Mouse (Mus musculus): ENCODE results near the gene Itpk1. TPM values are rescaled to one million over a fixed set of nuclear protein-coding genes. Genes with fewer than 3 reads are reported as not detected.
A peak's percentile ranks its signal among the peaks of the same experiment; 100 is the strongest.

Gene Itpk1
- polyA plus RNA-seq, 1 experiment from 2014 or later = 39.1 TPM

DNA sequence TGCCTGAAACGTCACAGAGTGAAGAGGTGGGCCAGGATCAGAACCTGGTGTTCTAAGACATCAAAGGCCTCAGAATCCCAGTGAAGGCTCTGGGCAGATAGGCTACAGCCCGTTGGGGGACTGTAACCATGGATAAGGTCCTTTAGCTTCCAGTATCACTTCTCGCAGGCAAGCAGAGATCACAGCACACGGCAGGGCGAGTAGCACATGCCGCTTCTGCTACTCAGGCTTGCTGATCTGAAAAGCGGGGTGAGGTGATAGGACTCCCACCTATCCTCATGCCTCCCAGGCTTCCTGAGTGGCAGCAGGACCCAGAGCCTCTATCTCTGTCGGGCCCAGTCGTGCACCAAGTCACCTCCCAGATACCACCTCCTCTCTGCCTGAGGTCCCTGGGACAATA lies 133.1 kb downstream of the Itpk1 start:
- H3K4me3 ChIP-seq (replicated peaks) = no peak overlapping the region
- peaks cover 13% of the 10 kb centered on the region for H3K36me3 ChIP-seq
- no peak for ATAC-seq
- no peak overlapping the region for H3K27ac ChIP-seq
- H3K4me1 ChIP-seq (replicated peaks) = no peaks in the 10 kb centered on the region
- no peaks in the 10 kb centered on the region for H3K27me3 ChIP-seq (replicated peaks)
- no peaks in the 10 kb centered on the region for H3K9me3 ChIP-seq
- H3K4me2 ChIP-seq (replicated peaks) = no peak overlapping the region
- no peak overlapping the region for H3K9ac ChIP-seq
- 87% methylated on average over 9 of the region's 9 CpGs for WGBS

DNA sequence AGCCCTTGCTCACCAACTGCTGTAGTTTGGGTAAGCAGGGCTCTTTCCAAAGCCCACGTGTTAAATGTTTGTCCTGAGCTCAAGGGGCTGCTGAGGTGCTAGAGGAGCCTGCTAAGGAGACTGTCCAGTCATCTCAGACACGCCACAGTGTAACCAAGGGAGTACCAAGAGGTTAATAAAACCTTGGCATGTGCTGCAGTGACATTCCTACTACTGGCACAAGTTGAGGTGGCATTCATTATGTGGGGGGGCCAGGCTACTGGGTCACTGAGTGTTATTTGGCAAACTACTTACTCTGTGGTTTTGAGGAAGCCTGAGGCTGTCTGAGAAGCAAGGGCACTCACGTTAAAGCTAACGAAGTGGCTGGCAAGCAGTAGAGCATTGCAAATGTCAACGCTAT lies 134.0 kb downstream of the Itpk1 start:
- no peak overlapping the region for H3K9ac ChIP-seq
- WGBS = 82% methylated on average over 5 of the region's 5 CpGs
- no peak for ATAC-seq
- H3K4me3 ChIP-seq (replicated peaks) = no peak overlapping the region
- H3K27ac ChIP-seq = no peak overlapping the region
- no peaks in the 10 kb centered on the region for H3K27me3 ChIP-seq (replicated peaks)
- no peaks in the 10 kb centered on the region for H3K9me3 ChIP-seq
- no peaks in the 10 kb centered on the region for H3K4me1 ChIP-seq (replicated peaks)
- H3K36me3 ChIP-seq = peaks cover 13% of the 10 kb centered on the region
- H3K4me2 ChIP-seq (replicated peaks) = no peak overlapping the region

DNA sequence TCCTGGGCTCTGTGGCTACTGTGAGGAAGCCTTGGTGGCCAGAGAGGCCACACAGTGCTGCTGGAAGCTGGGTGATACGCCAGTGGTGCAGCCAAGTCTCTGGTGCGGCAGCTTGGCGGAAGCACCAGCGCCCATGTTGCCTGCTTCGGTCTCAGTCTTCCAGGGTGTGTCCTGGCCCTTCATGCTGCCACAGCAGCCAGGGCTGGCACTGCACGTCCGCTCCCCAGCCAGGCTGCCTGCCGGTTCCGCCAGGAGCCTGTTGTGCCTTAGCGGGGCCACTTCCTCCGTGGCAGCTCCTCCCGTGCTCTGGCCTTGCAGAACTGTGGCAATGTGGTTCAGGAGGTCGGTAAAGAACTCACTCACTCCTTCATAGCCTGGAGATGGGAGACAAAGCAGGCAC lies 134.6 kb downstream of the Itpk1 start:
- Histone ChIP-seq H3K4me3 (replicated peaks) (no peak overlapping the region), H3K9ac (no peak overlapping the region), H3K36me3 (peaks cover 13% of the 10 kb centered on the region), H3K27me3 (replicated peaks) (no peaks in the 10 kb centered on the region), H3K9me3 (no peaks in the 10 kb centered on the region), H3K27ac (no peak overlapping the region), H3K4me1 (replicated peaks) (no peaks in the 10 kb centered on the region), H3K4me2 (replicated peaks) (no peak overlapping the region)
- WGBS = 91% methylated on average over 13 of the region's 13 CpGs
- no peak for ATAC-seq

DNA sequence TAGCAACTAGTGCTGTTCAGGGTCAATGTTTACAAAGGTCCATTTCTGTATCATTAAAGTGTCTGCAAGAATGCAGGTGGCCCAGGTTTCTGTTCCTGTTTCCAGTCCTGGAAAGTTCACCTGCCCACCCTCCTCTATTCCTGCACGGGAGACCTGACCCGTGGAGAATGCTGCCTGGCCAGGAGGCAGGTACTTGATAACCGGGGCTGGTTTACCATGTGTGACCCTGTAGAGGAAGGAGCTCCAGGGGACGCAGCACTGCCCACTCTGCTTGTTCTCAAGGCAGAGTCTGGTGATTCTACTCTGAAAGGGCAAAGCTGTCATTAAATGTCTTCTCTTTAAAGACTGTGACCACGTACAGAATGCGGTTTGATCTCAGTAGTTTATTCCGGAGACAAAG lies 136.5 kb downstream of the Itpk1 start:
- Histone ChIP-seq H3K4me1 (replicated peaks) (no peaks in the 10 kb centered on the region), H3K27me3 (replicated peaks) (no peaks in the 10 kb centered on the region), H3K36me3 (peaks cover 7% of the 10 kb centered on the region; the same call in 1 of the 2 replicates), H3K9me3 (no peaks in the 10 kb centered on the region), H3K4me2 (replicated peaks) (no peak overlapping the region), H3K27ac (no peak overlapping the region), H3K9ac (no peak overlapping the region), H3K4me3 (replicated peaks) (no peak overlapping the region)
- WGBS = 75% methylated on average over 7 of the region's 7 CpGs
- no peak for ATAC-seq

DNA sequence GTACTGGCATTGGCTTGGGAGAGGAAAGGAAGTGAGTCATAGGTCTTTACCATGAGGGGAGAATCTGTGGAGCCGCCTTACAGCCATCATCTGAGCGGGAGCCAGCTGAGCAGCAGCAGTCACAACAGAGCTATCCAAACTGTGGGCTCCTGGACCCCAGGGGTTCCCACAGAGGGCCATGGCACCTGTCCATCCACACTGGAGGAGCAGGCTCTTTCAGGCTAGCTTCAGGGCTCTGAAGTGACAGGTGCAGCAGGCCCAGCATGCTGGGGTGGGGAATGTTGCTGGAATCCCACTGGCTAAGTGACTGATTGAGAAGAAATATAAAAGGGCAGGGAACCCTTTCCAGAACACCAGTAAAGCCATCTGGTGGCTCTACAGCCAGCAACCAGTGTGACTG lies 137.8 kb downstream of the Itpk1 start:
- Histone ChIP-seq H3K9me3 (no peaks in the 10 kb centered on the region), H3K27ac (no peak overlapping the region), H3K4me3 (replicated peaks) (no peak overlapping the region), H3K4me2 (replicated peaks) (no peak overlapping the region), H3K27me3 (replicated peaks) (no peaks in the 10 kb centered on the region), H3K9ac (no peak overlapping the region), H3K4me1 (replicated peaks) (no peaks in the 10 kb centered on the region), H3K36me3 (0 out of 2 replicates have a peak, but pooled peaks cover 3% of the 10 kb centered on the region)
- ATAC-seq = no peak
- WGBS = 61% methylated on average over 2 of the region's 2 CpGs

DNA sequence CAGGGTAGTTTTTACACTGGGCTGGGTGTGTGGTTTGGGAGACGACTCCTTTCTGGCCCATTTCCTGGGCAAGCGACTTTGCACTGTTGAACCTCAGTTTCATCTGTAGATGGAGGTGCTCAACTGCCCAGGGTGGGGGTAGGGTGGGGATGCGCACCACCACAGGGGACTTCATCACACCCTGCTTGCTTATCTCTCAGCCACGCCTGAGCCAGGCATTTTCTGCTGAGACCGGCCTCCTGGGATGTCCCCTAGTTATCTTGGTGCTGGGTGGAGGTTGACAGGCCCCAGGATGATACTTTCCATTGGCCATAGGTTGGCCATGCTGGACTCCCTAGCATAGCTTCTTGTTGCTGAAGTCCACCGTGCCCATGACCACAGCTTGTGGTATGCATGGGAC lies 139.6 kb downstream of the Itpk1 start:
- WGBS = 67% methylated on average over 6 of the region's 6 CpGs
- Histone ChIP-seq H3K4me2 (replicated peaks) (no peak overlapping the region), H3K36me3 (0 out of 2 replicates have a peak, but pooled peaks cover 2% of the 10 kb centered on the region), H3K27ac (no peak overlapping the region), H3K9ac (no peak overlapping the region), H3K4me3 (replicated peaks) (no peak overlapping the region), H3K9me3 (no peaks in the 10 kb centered on the region), H3K4me1 (replicated peaks) (no peaks in the 10 kb centered on the region), H3K27me3 (replicated peaks) (no peaks in the 10 kb centered on the region)
- peak; percentile 48 for ATAC-seq

DNA sequence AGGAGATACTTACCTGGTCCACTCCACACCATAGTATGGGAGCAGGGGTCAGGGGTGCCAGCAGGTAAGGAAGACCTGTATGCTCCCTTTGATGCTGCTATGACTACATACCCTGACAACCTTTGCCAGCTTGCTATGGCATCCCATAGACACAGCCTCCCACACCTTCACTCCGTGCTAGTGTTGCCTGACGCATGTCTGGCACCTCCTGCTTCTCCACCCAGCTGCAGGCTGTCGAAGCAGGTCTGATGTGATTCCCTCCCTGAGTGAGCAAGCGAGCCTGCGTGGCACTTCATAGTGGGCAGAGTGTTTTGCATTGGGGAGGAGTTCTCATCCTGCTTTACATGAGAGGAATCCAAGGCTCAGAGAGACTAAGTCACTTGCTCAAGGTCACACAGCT lies 147.4 kb downstream of the Itpk1 start:
- H3K27me3 ChIP-seq (replicated peaks) = peaks cover 26% of the 10 kb centered on the region
- ATAC-seq = no peak
- 0 out of 2 replicates have a peak, but pooled peaks cover 4% of the 10 kb centered on the region for H3K4me1 ChIP-seq (replicated peaks)
- no peak overlapping the region for H3K27ac ChIP-seq
- WGBS = 80% methylated on average over 5 of the region's 5 CpGs
- no peaks in the 10 kb centered on the region for H3K9me3 ChIP-seq
- no peak overlapping the region for H3K4me2 ChIP-seq (replicated peaks)
- H3K9ac ChIP-seq = no peak overlapping the region
- H3K36me3 ChIP-seq = no peaks in the 10 kb centered on the region
- no peak overlapping the region for H3K4me3 ChIP-seq (replicated peaks)

DNA sequence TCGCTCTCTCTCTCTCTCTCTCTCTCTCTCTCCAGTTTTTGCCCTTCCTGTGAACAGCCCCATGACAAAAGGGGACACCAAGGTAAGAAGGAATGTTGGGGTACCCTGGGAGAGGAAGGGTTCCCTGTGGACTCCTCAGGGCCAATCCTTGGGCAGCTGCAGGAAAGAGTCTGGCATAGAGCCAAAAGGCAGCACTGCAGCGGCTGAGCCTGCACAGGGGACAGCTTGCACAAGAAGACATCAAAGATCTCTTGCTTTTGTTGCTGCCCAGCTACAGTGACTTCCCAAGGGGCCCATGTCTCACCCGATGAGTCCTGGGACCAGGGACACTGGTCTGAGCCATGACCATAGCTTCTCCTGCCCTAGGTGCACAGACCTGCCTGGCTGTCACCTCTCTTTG lies 148.9 kb downstream of the Itpk1 start:
- ATAC-seq = no peak
- Histone ChIP-seq H3K9ac (no peak overlapping the region), H3K4me1 (replicated peaks) (0 out of 2 replicates have a peak, but pooled peaks cover 4% of the 10 kb centered on the region), H3K4me3 (replicated peaks) (no peak overlapping the region), H3K4me2 (replicated peaks) (no peak overlapping the region), H3K36me3 (no peaks in the 10 kb centered on the region), H3K9me3 (no peaks in the 10 kb centered on the region), H3K27me3 (replicated peaks) (peaks cover 29% of the 10 kb centered on the region), H3K27ac (no peak overlapping the region)
- WGBS = 66% methylated on average over 3 of the region's 3 CpGs

DNA sequence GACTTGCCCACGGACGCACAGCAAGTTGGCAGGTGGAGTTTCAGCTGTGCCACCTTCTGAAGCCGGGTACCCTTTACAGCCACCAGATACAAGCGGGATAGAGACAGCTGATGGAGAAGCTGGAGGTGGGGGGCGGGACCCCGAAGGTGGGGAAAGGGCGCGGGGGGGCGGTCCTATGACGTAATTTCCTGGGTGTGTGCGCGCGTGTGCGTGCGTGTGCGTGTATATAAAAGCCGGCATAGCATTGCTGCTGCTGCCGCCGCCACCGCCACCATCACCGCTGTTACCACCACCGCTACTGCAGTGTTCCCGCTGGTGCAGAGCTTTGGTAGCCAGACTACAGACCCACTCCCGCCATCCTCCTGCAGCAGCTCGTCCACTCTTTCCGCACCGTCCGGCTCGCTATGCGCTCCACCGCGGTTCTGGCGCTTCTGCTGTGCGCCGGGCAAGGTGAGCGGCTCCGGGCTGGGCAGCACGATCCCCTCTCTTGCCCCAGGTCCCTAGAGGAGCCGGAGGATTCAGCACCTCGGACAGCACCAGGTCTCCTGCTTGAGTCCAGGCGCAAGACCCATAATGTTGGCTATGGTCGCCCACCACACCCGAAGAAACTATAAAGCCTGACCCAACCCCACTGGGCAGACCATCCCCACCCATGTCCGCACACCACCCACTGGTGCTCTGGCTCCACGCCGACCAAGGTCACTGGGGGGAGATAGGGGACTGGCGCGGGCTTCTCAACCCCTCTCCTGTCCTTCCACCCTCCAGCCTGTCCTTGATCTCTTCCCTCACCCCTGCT lies 149.8 kb downstream of the Itpk1 start, which contains the start of gene Chga:
TSS of gene Chga (plus strand) at position 249 of the 796 bp plus-strand sequence.
- Histone ChIP-seq H3K27me3 (replicated peaks) (peaks cover 29% of the 10 kb centered on the region), H3K4me2 (replicated peaks) (peak within 1 kb of the TSS; percentile 56), H3K36me3 (no peaks in the 10 kb centered on the region), H3K27ac (no peak within 1 kb of the TSS), H3K4me1 (replicated peaks) (0 out of 2 replicates have a peak, but pooled peaks cover 4% of the 10 kb centered on the region), H3K9ac (no peak within 1 kb of the TSS), H3K4me3 (replicated peaks) (peak within 1 kb of the TSS; percentile 27), H3K9me3 (no peaks in the 10 kb centered on the region)
- ATAC-seq = peak; percentile 75
- 3% methylated on average over 48 of the region's 48 CpGs for WGBS

DNA sequence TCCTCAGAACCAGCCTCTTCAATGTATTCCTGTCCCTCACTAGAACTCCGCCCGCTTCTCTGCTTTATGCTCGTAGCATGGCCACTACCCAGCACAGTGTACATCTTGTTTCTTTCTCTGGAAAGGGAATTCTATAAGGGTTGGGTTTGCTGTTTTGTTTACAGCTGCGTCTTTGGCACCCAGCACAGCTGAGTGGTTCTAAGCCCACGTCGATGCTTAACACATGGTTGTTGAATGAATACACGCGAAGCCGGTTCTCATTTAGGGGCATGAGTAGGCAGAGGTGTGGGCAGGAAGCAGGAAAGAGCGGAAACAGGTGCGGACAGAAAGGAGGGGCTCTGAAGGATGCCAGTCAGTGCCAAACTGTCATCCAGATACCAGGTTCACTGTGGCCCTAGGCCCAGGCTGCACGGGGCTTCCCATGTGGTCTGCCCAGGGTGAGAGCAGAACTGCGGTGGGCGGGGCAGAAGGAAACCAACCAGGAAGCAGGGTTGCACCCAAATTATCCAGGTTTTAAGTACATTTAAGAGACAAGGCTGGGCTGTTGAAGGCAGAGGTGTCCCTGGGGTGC lies 150.9 kb downstream of the Itpk1 start:
- no peak for ATAC-seq
- Histone ChIP-seq H3K9me3 (no peaks in the 10 kb centered on the region), H3K27ac (no peak overlapping the region), H3K27me3 (replicated peaks) (peaks cover 29% of the 10 kb centered on the region), H3K4me1 (replicated peaks) (0 out of 2 replicates have a peak, but pooled peaks cover 4% of the 10 kb centered on the region), H3K36me3 (no peaks in the 10 kb centered on the region), H3K9ac (no peak overlapping the region), H3K4me2 (replicated peaks) (no peak overlapping the region), H3K4me3 (replicated peaks) (no peak overlapping the region)
- 77% methylated on average over 14 of the region's 14 CpGs for WGBS

DNA sequence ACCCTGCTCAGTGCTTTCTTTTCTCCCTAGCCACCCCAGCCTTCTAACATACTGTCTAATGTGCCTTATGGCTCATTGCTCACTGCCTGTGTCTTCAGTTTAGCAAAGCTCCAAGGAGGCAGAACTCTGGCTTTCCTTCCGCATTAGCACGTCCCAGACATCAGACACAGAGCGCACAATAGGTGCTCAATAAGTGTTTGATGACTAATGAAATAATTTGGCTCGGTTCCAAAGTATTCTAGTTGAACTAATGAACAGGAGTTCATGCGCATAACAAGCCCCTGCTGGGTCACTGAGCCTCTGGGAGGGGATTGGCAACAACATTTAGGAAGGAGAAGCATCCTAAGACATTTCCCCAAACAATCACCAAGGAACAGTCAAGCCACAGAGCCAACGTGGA lies 152.7 kb downstream of the Itpk1 start:
- H3K4me2 ChIP-seq (replicated peaks) = no peak overlapping the region
- H3K27ac ChIP-seq = no peak overlapping the region
- no peaks in the 10 kb centered on the region for H3K9me3 ChIP-seq
- no peak overlapping the region for H3K9ac ChIP-seq
- no peaks in the 10 kb centered on the region for H3K36me3 ChIP-seq
- H3K27me3 ChIP-seq (replicated peaks) = peaks cover 29% of the 10 kb centered on the region
- WGBS = 73% methylated on average over 6 of the region's 6 CpGs
- no peak for ATAC-seq
- H3K4me1 ChIP-seq (replicated peaks) = 0 out of 2 replicates have a peak, but pooled peaks cover 4% of the 10 kb centered on the region
- H3K4me3 ChIP-seq (replicated peaks) = no peak overlapping the region

DNA sequence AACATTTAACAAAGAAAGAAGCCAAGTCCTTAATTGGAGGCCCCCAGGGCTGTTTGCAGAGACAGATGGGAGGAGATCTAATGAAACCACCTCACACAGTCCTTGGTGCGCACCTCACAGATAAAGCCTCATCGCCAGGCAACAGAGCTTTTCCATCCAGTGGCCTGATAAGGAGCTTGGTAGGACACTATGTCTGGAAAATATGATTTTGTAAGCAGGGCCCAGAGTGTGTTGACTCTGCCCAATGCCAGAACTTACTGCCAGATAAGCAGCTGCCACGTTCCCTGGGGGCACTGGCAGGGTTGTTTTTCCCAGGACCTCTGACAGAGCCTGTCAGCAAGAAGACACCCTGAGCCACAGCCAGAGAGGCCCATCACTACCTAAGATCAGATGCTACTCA lies 153.5 kb downstream of the Itpk1 start:
- Histone ChIP-seq H3K27me3 (replicated peaks) (peaks cover 29% of the 10 kb centered on the region), H3K9ac (no peak overlapping the region), H3K4me1 (replicated peaks) (0 out of 2 replicates have a peak, but pooled peaks cover 4% of the 10 kb centered on the region), H3K9me3 (no peaks in the 10 kb centered on the region), H3K36me3 (no peaks in the 10 kb centered on the region), H3K4me3 (replicated peaks) (no peak overlapping the region), H3K4me2 (replicated peaks) (no peak overlapping the region), H3K27ac (no peak overlapping the region)
- ATAC-seq = no peak
- whole genome bisulfite sequencing = 64% methylated on average over 3 of the region's 3 CpGs
